Mouse (Mus musculus): ENCODE measurements at regions not wholly inside any gene's neighbourhood (a gene's known extent, or its start where the extent isn't known, plus 50 kb on each side); places are given as distances from the start of the nearest gene placed in this dataset.

- intact Hi-C loops (cut with DNase I) = no loop called here
- DNase-seq (ENCODE audit: low spot score in 2 of 2) = no peak
Measured at GRCm38 (mm10) chr2:131801212-131801611, 58.3 kb downstream of the Erv3 start.

- intact Hi-C loops (cut with DNase I) = no loop called here
- DNase-seq (ENCODE audit: low spot score in 2 of 2) = no peak
Measured at GRCm38 (mm10) chr2:131800126-131800894, 59.2 kb downstream of the Erv3 start.

- intact Hi-C loops (cut with DNase I) = no loop called here
- peak in 1 of 2 experiments; percentile 51 for DNase-seq (ENCODE audit: low spot score in 2 of 2)
Measured at GRCm38 (mm10) chr2:131799486-131799885, 60.1 kb downstream of the Erv3 start.

GRCm38 (mm10) chr2:131797001-131797693 is 62.4 kb downstream of the Erv3 start:
- intact Hi-C loops (cut with DNase I) = no loop called here
- no peak for DNase-seq (ENCODE audit: low spot score in 2 of 2)

- intact Hi-C loops (cut with DNase I) = no loop called here
- DNase-seq (ENCODE audit: low spot score in 2 of 2) = peak in 1 of 2 experiments; percentile 57
Measured at GRCm38 (mm10) chr2:131775381-131775780, 84.2 kb downstream of the Erv3 start.

GRCm38 (mm10) chr2:131773691-131774090 is 85.9 kb downstream of the Erv3 start:
- intact Hi-C loops (cut with DNase I) = loop anchor here (2.0 to 5.0 kb wide), 2 partner anchors 101 to 226 kb away; no protein-coding TSS in a partner anchor
- DNase-seq (ENCODE audit: low spot score in 2 of 2) = peak in 1 of 2 experiments; percentile 81

GRCm38 (mm10) chr2:131772163-131772562 is 87.4 kb downstream of the Erv3 start:
- no peak for DNase-seq (ENCODE audit: low spot score in 2 of 2)
- intact Hi-C loops (cut with DNase I) = loop anchor here (2.0 to 5.0 kb wide), 2 partner anchors 99 to 225 kb away; no protein-coding TSS in a partner anchor

GRCm38 (mm10) chr2:131770852-131771251 is 88.7 kb downstream of the Erv3 start:
- intact Hi-C loops (cut with DNase I) = loop anchor here (1.0 to 5.0 kb wide), 2 partner anchors 209 to 224 kb away; partner anchors contain the start of gene Adra1d
- peak; percentile 58 to 88 for DNase-seq (ENCODE audit: low spot score in 2 of 2)

GRCm38 (mm10) chr2:131769656-131770210 is 89.8 kb downstream of the Erv3 start:
- no peak for DNase-seq (ENCODE audit: low spot score in 2 of 2)
- intact Hi-C loops (cut with DNase I) = loop anchor here (5.0 kb wide), 1 partner anchor 222 kb away; no protein-coding TSS in a partner anchor

- peak in 1 of 2 experiments; percentile 69 for DNase-seq (ENCODE audit: low spot score in 2 of 2)
- intact Hi-C loops (cut with DNase I) = no loop called here
Measured at GRCm38 (mm10) chr2:131766500-131766899, 93.0 kb downstream of the Erv3 start.

GRCm38 (mm10) chr2:131761507-131761906 is 98.0 kb downstream of the Erv3 start:
- intact Hi-C loops (cut with DNase I) = no loop called here
- DNase-seq (ENCODE audit: low spot score in 2 of 2) = no peak

GRCm38 (mm10) chr2:131757183-131757903 is 102.2 kb downstream of the Erv3 start:
- DNase-seq (ENCODE audit: low spot score in 2 of 2) = no peak
- intact Hi-C loops (cut with DNase I) = no loop called here

GRCm38 (mm10) chr2:131755107-131755506 is 104.4 kb downstream of the Erv3 start:
- intact Hi-C loops (cut with DNase I) = no loop called here
- DNase-seq (ENCODE audit: low spot score in 2 of 2) = no peak

GRCm38 (mm10) chr2:131753436-131753835 is 106.1 kb downstream of the Erv3 start:
- intact Hi-C loops (cut with DNase I) = no loop called here
- DNase-seq (ENCODE audit: low spot score in 2 of 2) = no peak

- intact Hi-C loops (cut with DNase I) = no loop called here
- DNase-seq (ENCODE audit: low spot score in 2 of 2) = no peak
Measured at GRCm38 (mm10) chr2:131750679-131751078, 108.9 kb downstream of the Erv3 start.

GRCm38 (mm10) chr2:131750206-131750605 is 109.3 kb downstream of the Erv3 start:
- DNase-seq (ENCODE audit: low spot score in 2 of 2) = no peak
- intact Hi-C loops (cut with DNase I) = no loop called here

GRCm38 (mm10) chr2:131749746-131750145 is 109.8 kb downstream of the Erv3 start:
- DNase-seq (ENCODE audit: low spot score in 2 of 2) = no peak
- intact Hi-C loops (cut with DNase I) = loop anchor here (2.0 kb wide), 1 partner anchor 77 kb away; no protein-coding TSS in a partner anchor

- DNase-seq (ENCODE audit: low spot score in 2 of 2) = peak; percentile 79 to 92
- intact Hi-C loops (cut with DNase I) = loop anchor here (2.0 kb wide), 1 partner anchor 76 kb away; no protein-coding TSS in a partner anchor
Measured at GRCm38 (mm10) chr2:131748791-131749190, 110.8 kb downstream of the Erv3 start.

GRCm38 (mm10) chr2:131747707-131748106 is 111.8 kb downstream of the Erv3 start:
- no peak for DNase-seq (ENCODE audit: low spot score in 2 of 2)
- intact Hi-C loops (cut with DNase I) = loop anchor here (2.0 kb wide), 1 partner anchor 75 kb away; no protein-coding TSS in a partner anchor
